Mouse (Mus musculus) erythroblast, embryonic 14.5 days (primary cell): ENCODE measurements around the gene Fbln1. TPM values are rescaled to one million over a fixed set of nuclear protein-coding genes. Genes with fewer than 3 reads are reported as not detected.

ENCODE experiments used
- H3K27me3 ChIP-seq: 2 replicates; pipeline ENCODE4 v1.6.1; 2012; ENCODE audit warnings: inconsistent platforms; ENCODE audit not compliant: control insufficient read depth
- H3K36me3 ChIP-seq: 2 replicates; pipeline ENCODE4 v1.6.1; 2012; ENCODE audit warnings: mild to moderate bottlenecking, inconsistent platforms; ENCODE audit not compliant: control insufficient read depth
- H3K4me1 ChIP-seq: 2 replicates; pipeline ENCODE4 v1.6.1; 2012; ENCODE audit warnings: inconsistent platforms; ENCODE audit not compliant: control insufficient read depth
- H3K4me3 ChIP-seq: replicated peaks from 2 replicates; pipeline ENCODE3; 2012; ENCODE audit warnings: moderate library complexity, mild to moderate bottlenecking, inconsistent platforms
- H3K9me3 ChIP-seq: 2 replicates; pipeline ENCODE4 v1.6.1; 2012; ENCODE audit warnings: low read length, inconsistent platforms, mixed read lengths; ENCODE audit not compliant: control insufficient read depth
- GATA1 ChIP-seq: IDR thresholded peaks from 2 replicates; pipeline ENCODE4 v1.6.1; 2012; ENCODE audit warnings: low read length, inconsistent platforms, mixed read lengths
- TAL1 ChIP-seq: IDR thresholded peaks from 3 replicates; pipeline ENCODE4 v1.6.1; 2012; ENCODE audit warnings: low read length, inconsistent platforms, mixed read lengths
- polyA plus RNA-seq: library from polyadenylated mRNA; stranded (reverse); fragments of >175 nt; gene quantifications from 2 replicates; pipeline ENCODE4 v1.2.3, GENCODE M21; 2012

Fbln1 gene
- polyA plus RNA-seq, 1 experiment = not detected

GRCm38 (mm10) chr15:85246016-85246415 lies 40.3 kb downstream of the Fbln1 start:
- no peaks in the 10 kb centered on the region for H3K9me3 ChIP-seq

GRCm38 (mm10) chr15:85246936-85247335 lies 41.2 kb downstream of the Fbln1 start:
- TF ChIP-seq GATA1 (no peak), TAL1 (no peak)
- Histone ChIP-seq H3K9me3 (no peaks in the 10 kb centered on the region), H3K4me3 (no peak overlapping the region), H3K27me3 (no peaks in the 10 kb centered on the region), H3K36me3 (no peaks in the 10 kb centered on the region), H3K4me1 (no peaks in the 10 kb centered on the region)

More at GRCm38 (mm10) chr15:85246016-85246415, 40.3 kb downstream of the Fbln1 start:
- H3K36me3 ChIP-seq = no peaks in the 10 kb centered on the region
- TF ChIP-seq TAL1 = no peak
- H3K4me3 ChIP-seq = no peak overlapping the region
- no peaks in the 10 kb centered on the region for H3K4me1 ChIP-seq
- H3K27me3 ChIP-seq = no peaks in the 10 kb centered on the region

GRCm38 (mm10) chr15:85248311-85248710 lies 42.6 kb downstream of the Fbln1 start:
- Histone ChIP-seq H3K4me3 (no peak overlapping the region), H3K36me3 (no peaks in the 10 kb centered on the region), H3K4me1 (no peaks in the 10 kb centered on the region), H3K27me3 (no peaks in the 10 kb centered on the region), H3K9me3 (no peaks in the 10 kb centered on the region)
- TF ChIP-seq GATA1 = no peak
- no peak for TF ChIP-seq TAL1

- Histone ChIP-seq H3K4me1 (no peaks in the 10 kb centered on the region), H3K4me3 (no peak overlapping the region), H3K9me3 (no peaks in the 10 kb centered on the region), H3K27me3 (no peaks in the 10 kb centered on the region), H3K36me3 (no peaks in the 10 kb centered on the region)
- TF ChIP-seq GATA1 (no peak), TAL1 (no peak)
Measured at GRCm38 (mm10) chr15:85249252-85249651, 43.5 kb downstream of the Fbln1 start.

GRCm38 (mm10) chr15:85250436-85250835 lies 44.7 kb downstream of the Fbln1 start:
- TF ChIP-seq GATA1 (no peak), TAL1 (no peak)
- H3K4me3 ChIP-seq = no peak overlapping the region
- no peaks in the 10 kb centered on the region for H3K9me3 ChIP-seq
- no peaks in the 10 kb centered on the region for H3K27me3 ChIP-seq
- no peaks in the 10 kb centered on the region for H3K36me3 ChIP-seq
- no peaks in the 10 kb centered on the region for H3K4me1 ChIP-seq

- TF ChIP-seq TAL1 (no peak), GATA1 (no peak)
- Histone ChIP-seq H3K4me1 (no peaks in the 10 kb centered on the region), H3K4me3 (no peak overlapping the region), H3K9me3 (no peaks in the 10 kb centered on the region), H3K36me3 (no peaks in the 10 kb centered on the region), H3K27me3 (no peaks in the 10 kb centered on the region)
Measured at GRCm38 (mm10) chr15:85252476-85252875, 46.7 kb downstream of the Fbln1 start.

GRCm38 (mm10) chr15:85257775-85258429 lies 52.2 kb downstream of the Fbln1 start:
- no peaks in the 10 kb centered on the region for H3K4me1 ChIP-seq
- no peak for TF ChIP-seq GATA1
- no peak for TF ChIP-seq TAL1
- H3K27me3 ChIP-seq = no peaks in the 10 kb centered on the region

GRCm38 (mm10) chr15:85262805-85263204 lies 57.1 kb downstream of the Fbln1 start:
- TF ChIP-seq GATA1 = no peak
- TF ChIP-seq TAL1 = no peak
- no peaks in the 10 kb centered on the region for H3K4me1 ChIP-seq
- no peaks in the 10 kb centered on the region for H3K27me3 ChIP-seq
- peaks cover 8% of the 10 kb centered on the region for H3K9me3 ChIP-seq
- no peak overlapping the region for H3K4me3 ChIP-seq
- no peaks in the 10 kb centered on the region for H3K36me3 ChIP-seq

More at GRCm38 (mm10) chr15:85257775-85258429, 52.2 kb downstream of the Fbln1 start:
- no peak overlapping the region for H3K4me3 ChIP-seq
- H3K36me3 ChIP-seq = no peaks in the 10 kb centered on the region
- peaks cover 8% of the 10 kb centered on the region for H3K9me3 ChIP-seq

- TF ChIP-seq GATA1 (no peak), TAL1 (no peak)
- no peaks in the 10 kb centered on the region for H3K27me3 ChIP-seq
- no peaks in the 10 kb centered on the region for H3K4me1 ChIP-seq
- H3K4me3 ChIP-seq = no peak overlapping the region
- no peaks in the 10 kb centered on the region for H3K36me3 ChIP-seq
- no peaks in the 10 kb centered on the region for H3K9me3 ChIP-seq
Measured at GRCm38 (mm10) chr15:85266729-85267434, 61.1 kb downstream of the Fbln1 start.
